In the genomic region with DNA sequence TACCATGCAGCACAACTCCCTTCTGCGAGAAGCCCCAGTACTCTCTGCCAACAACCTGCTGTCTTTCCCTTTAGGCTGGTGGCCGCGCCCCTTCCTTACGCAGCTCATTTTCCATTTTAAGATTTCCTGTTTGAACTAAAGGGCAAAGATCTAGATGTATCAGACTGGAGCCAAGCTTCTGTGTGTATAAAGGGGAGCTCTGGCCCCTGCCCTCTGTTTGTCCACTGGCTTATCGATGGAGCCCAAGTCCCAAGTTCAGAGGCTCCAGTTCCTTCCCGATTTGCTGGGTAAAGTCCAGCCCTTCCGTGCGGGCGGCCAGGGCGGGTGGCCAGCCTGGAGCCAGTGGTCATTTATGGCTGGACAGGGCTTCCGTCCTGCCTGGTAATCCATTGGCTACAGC, we compare ENCODE assay signal across 11 mouse cellular contexts.
DNase-seq lines count a peak whose midpoint lies in the region; ATAC-seq and TF ChIP-seq lines count a peak whose summit lies in the region.
"Had no signal": no experiment of that assay in that cellular context is flagged by ENCODE, and none has a peak within 500 bp of the region (broad histone marks: within the 10 kb centered on the region; RNA-seq: fewer than 3 reads in every experiment).

No protein-coding gene starts in this region.

- H3K27me3 ChIP-seq in liver, adult 2 months (ENCODE audit: control insufficient read depth, insufficient read depth, low read length): no peaks in the 10 kb centered on the region
- H3K27me3 ChIP-seq in hindbrain, embryonic 12.5 days: no peaks in the 10 kb centered on the region
- H3K27me3 ChIP-seq: forebrain, embryonic 12.5 days had no signal

- H3K4me3 ChIP-seq in liver, adult 2 months (ENCODE audit: insufficient read depth, low read depth, low read length): no peak overlapping the region
- no peak overlapping the region for H3K4me3 ChIP-seq in hindbrain, embryonic 12.5 days
- H3K4me3 ChIP-seq: forebrain, embryonic 12.5 days had no signal

- H3K9ac ChIP-seq in liver, adult 2 months (ENCODE audit: low read depth, low read length): no peak overlapping the region
- no peak overlapping the region for H3K9ac ChIP-seq in hindbrain, embryonic 12.5 days
- H3K9ac ChIP-seq: forebrain, embryonic 12.5 days had no signal

- intact Hi-C loops in heart, postnatal 14 days (cut with DNase I): loop anchor here (5.0 kb wide), 1 partner anchor 47 kb away; no protein-coding TSS in a partner anchor

- H3K4me1 ChIP-seq in liver, adult 2 months (ENCODE audit: control insufficient read depth, insufficient read depth, low read length): peaks cover 4% of the 10 kb centered on the region
- H3K4me1 ChIP-seq in hindbrain, embryonic 12.5 days: no peaks in the 10 kb centered on the region
- H3K4me1 ChIP-seq: forebrain, embryonic 12.5 days had no signal

- ATAC-seq in monocyte, adult 5-6 weeks (replicated peaks; ENCODE audit: insufficient number of reproducible peaks, low FRiP score, low TSS enrichment, poor library complexity, severe bottlenecking): peak; percentile 42
- ATAC-seq in hindbrain, embryonic 12.5 days (ENCODE audit: low FRiP score): no peak

- peak; percentile 10 to 20 for DNase-seq in cerebellum, postnatal 14 days
- no peak for DNase-seq in cerebellum, adult 9-10 months
- peak; percentile 21 to 45 for DNase-seq in heart, postnatal 14 days
- DNase-seq in liver, adult 2 months (ENCODE audit: extremely low read depth, low read depth, low spot score): peak; percentile 92
- DNase-seq in thymus, postnatal 25 days: no peak
- DNase-seq in adipocyte (ENCODE audit: low spot score): no peak
- DNase-seq: cerebellum, adult 8-10 months; right cerebral cortex, postnatal 14 days had no signal

- no peaks in the 10 kb centered on the region for H3K9me3 ChIP-seq in hindbrain, embryonic 12.5 days (replicated peaks)
- H3K9me3 ChIP-seq: forebrain, embryonic 12.5 days had no signal

- no peaks in the 10 kb centered on the region for H3K36me3 ChIP-seq in liver, adult 2 months (ENCODE audit: control insufficient read depth, insufficient read depth, low read length)
- H3K36me3 ChIP-seq in hindbrain, embryonic 12.5 days: no peaks in the 10 kb centered on the region
- H3K36me3 ChIP-seq: forebrain, embryonic 12.5 days had no signal

- H3K79me2 ChIP-seq in liver, adult 2 months (ENCODE audit: control insufficient read depth, insufficient read depth, low read length): no peaks in the 10 kb centered on the region

- no peak for TF ChIP-seq CTCF in liver, adult 2 months (IDR thresholded peaks at IDR 0.05; ENCODE audit: low read depth, low read length)

- H3K27ac ChIP-seq in liver, adult 2 months (replicated peaks; ENCODE audit: insufficient read depth, low read depth, low read length): no peak overlapping the region
- no peak overlapping the region for H3K27ac ChIP-seq in hindbrain, embryonic 12.5 days
- H3K27ac ChIP-seq: forebrain, embryonic 12.5 days had no signal

- no peak overlapping the region for H3K4me2 ChIP-seq in hindbrain, embryonic 12.5 days (replicated peaks)
- H3K4me2 ChIP-seq: forebrain, embryonic 12.5 days had no signal

- TF ChIP-seq POLR2A in liver, adult 2 months (IDR thresholded peaks at IDR 0.05; ENCODE audit: extremely low read depth, insufficient read depth, low read length): no peak

- WGBS in liver, adult 2 months: 7% methylated on average over 11 of the region's 11 CpGs
- WGBS in hindbrain, embryonic 12.5 days: 92% methylated on average over 11 of the region's 11 CpGs

Comparison
In these comparisons a context has a peak if more than half of its experiments do, and no peak if none do; other contexts are left out.
1. DNase-seq: peak in cerebellum, postnatal 14 days (2 of 2), heart, postnatal 14 days (2 of 2) and liver, adult 2 months (single experiment); none in cerebellum, adult 9-10 months (single experiment), thymus, postnatal 25 days (single experiment) and adipocyte (single experiment).